Mouse (Mus musculus) brain, embryonic 14.5 days (tissue): ENCODE measurements around the gene Tm9sf1.

ENCODE experiments used
- CTCF ChIP-seq: fragments of 200-500 bp; IDR thresholded peaks from 2 replicates; pipeline ENCODE4 v1.5.1; 2012; ENCODE audit warnings: inconsistent platforms, mild to moderate bottlenecking, moderate library complexity, borderline replicate concordance; ENCODE audit not compliant: insufficient read depth, insufficient read length; ENCODE audit errors: extremely low read depth
- POLR2A ChIP-seq: fragments of 200-500 bp; IDR thresholded peaks from 2 replicates; pipeline ENCODE4 v1.6.1; 2012; ENCODE audit warnings: mild to moderate bottlenecking, inconsistent platforms, borderline replicate concordance; ENCODE audit not compliant: poor library complexity, insufficient read depth, insufficient read length, severe bottlenecking; ENCODE audit errors: extremely low read depth

DNA sequence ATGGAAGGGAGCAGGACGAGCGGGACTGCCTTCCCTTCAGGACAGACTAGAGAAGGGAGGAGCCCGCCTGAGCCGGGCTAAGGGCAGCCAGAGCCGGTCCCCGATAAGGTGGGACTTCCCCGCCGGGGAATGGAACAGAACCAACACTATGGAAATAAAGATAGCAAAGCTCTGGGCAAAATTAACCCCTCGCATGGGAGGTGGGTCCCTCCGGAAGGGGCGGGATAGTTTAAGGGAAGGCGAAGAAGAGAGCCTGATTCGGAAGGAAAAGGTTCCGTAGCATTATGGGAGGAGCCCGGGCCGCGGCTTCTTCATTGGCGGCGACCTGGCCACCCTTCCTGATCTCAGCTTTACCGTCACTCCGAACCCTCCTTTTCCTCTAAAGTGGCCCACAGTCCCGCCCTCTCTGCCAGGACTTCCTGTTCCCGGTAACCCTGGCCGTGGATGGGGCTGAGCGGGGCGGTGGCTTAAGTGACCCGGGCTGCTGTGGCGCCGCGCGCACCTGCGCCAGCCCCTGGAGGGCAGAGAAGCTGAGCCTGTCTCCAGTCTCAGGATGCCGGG lies 52.2 kb downstream of the Tm9sf1 start, which contains the start of gene Rnf31:
- TF ChIP-seq POLR2A: peak; percentile 1; the same call in 1 of the 2 replicates
- TF ChIP-seq CTCF: no peak
